Mouse (Mus musculus): ENCODE measurements around the gene Plce1. TPM values are rescaled to one million over a fixed set of nuclear protein-coding genes. Genes with fewer than 3 reads are reported as not detected.

The Plce1 gene
- polyA plus RNA-seq (2015; fragmentation: Nextera tagmentation; extraction: Ambion mirVana) = 0.41 and 0.47 TPM in 2 replicates

DNA sequence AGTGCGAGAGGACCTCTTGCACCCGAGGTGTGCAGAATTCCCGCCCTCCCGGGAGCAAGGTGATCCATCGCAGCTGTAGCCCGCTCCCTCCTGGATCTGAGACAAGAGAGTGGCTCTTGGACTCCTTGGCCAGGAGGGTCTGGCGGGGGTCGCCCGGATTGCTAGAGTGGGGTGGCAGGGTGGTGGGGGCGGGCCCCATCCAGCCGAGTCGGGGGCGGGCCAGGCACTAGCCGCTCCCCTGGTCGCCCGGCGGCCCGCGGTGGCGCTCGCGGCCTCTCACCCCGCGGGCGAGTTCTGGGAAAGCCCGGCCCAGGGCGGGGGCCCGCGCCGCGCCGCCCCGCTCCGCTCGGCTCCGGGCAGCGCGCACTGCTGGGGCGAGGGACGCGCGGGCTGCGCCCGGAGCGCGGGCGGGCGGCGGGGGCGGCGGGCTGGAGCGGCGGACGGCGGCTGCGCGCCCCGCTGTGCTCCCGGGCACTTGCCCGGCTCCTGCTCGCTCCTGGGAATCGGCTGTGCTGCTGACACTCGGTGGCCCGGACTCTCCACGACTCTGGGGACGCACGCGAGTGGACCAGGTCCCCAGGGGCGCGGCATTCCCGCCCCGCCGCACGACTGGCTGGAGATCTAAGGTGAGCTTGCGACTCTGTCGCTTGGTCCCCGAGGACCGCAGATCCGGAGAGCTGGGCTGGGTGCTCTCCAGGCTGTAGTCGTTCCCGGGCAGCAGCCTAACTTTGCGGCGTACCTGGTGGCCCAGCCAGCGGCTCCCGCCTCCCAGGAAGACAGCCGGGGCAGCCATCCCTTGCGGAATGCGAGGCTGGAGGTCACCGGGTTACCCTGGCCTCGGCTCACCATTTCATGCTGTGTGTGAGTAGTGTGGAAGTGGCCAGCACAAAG lies at the start of gene Plce1:
Plce1 (plus strand) TSS at position 379 of the 891 bp plus-strand sequence.
- no peaks in the 10 kb centered on the region for H3K36me3 ChIP-seq
- H3K4me3 ChIP-seq (replicated peaks) = peak within 1 kb of the TSS; percentile 50
- H3K4me1 ChIP-seq (replicated peaks) = no peaks in the 10 kb centered on the region
- ATAC-seq (ENCODE audit: low read depth) = peak; percentile 41; the same call in 1 of the 2 replicates
- H3K27me3 ChIP-seq = peaks cover 62% of the 10 kb centered on the region
- H3K9me3 ChIP-seq (replicated peaks) = no peaks in the 10 kb centered on the region
- H3K9ac ChIP-seq = peak within 1 kb of the TSS; percentile 33; the same call in 1 of the 2 replicates
- no peak within 1 kb of the TSS for H3K27ac ChIP-seq
- 1% methylated on average over 56 of the region's 90 CpGs for WGBS (ENCODE audit: insufficient replicate concordance)
- peak within 1 kb of the TSS; percentile 61 for H3K4me2 ChIP-seq
- DNase-seq = no peak

DNA sequence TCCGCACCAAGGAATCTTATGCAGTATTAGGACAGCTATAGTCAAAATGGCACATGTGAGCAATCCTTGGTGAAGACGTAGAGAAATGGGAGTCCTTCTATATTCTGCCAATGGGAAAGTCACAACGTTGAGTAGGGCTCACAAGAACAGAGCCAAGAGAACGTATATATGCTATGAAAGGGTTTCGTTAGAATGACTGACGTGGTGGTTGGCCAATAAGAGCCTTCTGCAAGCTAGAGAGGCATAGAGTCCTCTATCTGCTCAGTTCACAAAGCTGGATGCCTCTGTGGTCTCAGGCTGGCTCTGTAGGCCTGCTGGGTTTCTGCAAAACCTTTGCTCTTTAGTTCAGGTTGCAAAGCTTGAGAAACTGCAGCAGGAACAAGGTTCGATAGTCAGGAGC lies 49.6 kb upstream of the Plce1 start:
- Histone ChIP-seq H3K27me3 (no peaks in the 10 kb centered on the region), H3K4me3 (replicated peaks) (no peak overlapping the region), H3K4me1 (replicated peaks) (no peaks in the 10 kb centered on the region), H3K36me3 (no peaks in the 10 kb centered on the region), H3K4me2 (no peak overlapping the region), H3K9ac (no peak overlapping the region), H3K27ac (no peak overlapping the region), H3K9me3 (replicated peaks) (no peaks in the 10 kb centered on the region)
- DNase-seq (no peak), ATAC-seq (ENCODE audit: low read depth) (no peak)
- 63% methylated on average over 7 of the region's 7 CpGs for WGBS (ENCODE audit: insufficient replicate concordance)

DNA sequence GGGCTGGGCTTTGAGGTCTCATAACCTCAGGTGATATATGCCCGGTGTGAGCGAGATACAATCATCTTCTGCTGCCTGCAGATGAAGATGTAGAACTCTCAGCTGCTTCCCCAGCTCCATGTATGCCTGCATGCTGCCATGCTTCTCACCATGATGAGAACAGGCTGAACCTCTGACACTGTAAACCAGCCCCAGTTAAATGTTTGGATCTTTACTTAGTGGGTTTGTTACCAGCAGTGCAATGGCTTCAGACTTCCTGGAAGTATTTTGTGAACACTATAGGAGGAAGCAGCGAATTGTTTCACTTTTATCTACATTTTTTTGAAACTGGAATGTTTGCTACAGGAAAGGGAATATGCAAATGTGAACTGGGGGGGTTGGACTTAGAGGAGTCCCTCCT lies 48.9 kb upstream of the Plce1 start:
- ATAC-seq (ENCODE audit: low read depth) = no peak
- WGBS (ENCODE audit: insufficient replicate concordance) = 51% methylated on average over 3 of the region's 3 CpGs

DNA sequence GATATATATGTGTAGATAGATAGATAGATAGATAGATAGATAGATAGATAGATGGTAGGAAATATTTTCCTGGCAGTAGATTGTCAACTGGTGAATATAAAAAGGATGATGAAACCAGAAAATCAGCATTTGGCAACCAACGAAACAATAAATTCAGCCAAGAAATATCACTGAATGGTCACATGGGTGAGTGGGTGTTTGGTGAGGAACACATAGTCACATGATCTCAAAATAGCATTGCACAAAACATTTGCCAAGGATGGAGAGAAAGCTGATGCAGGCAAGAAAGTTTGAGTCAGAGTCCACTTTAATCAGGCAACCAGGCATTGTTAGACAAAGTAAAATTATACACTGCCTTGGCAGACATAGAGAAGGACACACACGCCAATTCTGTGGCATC lies 47.5 kb upstream of the Plce1 start:
- H3K4me3 ChIP-seq (replicated peaks) = no peak overlapping the region
- 64% methylated on average over 2 of the region's 2 CpGs for WGBS (ENCODE audit: insufficient replicate concordance)
- no peak overlapping the region for H3K27ac ChIP-seq
- ATAC-seq (ENCODE audit: low read depth) (no peak), DNase-seq (no peak)
- no peaks in the 10 kb centered on the region for H3K36me3 ChIP-seq
- H3K27me3 ChIP-seq = no peaks in the 10 kb centered on the region
- H3K9me3 ChIP-seq (replicated peaks) = no peaks in the 10 kb centered on the region
- no peak overlapping the region for H3K4me2 ChIP-seq
- no peak overlapping the region for H3K9ac ChIP-seq
- no peaks in the 10 kb centered on the region for H3K4me1 ChIP-seq (replicated peaks)

More for the DNA sequence above, 48.9 kb upstream of the Plce1 start:
- Histone ChIP-seq H3K4me1 (replicated peaks) (no peaks in the 10 kb centered on the region), H3K4me3 (replicated peaks) (no peak overlapping the region), H3K4me2 (no peak overlapping the region), H3K9me3 (replicated peaks) (no peaks in the 10 kb centered on the region), H3K9ac (no peak overlapping the region), H3K36me3 (no peaks in the 10 kb centered on the region), H3K27ac (no peak overlapping the region), H3K27me3 (no peaks in the 10 kb centered on the region)
- DNase-seq = no peak

DNA sequence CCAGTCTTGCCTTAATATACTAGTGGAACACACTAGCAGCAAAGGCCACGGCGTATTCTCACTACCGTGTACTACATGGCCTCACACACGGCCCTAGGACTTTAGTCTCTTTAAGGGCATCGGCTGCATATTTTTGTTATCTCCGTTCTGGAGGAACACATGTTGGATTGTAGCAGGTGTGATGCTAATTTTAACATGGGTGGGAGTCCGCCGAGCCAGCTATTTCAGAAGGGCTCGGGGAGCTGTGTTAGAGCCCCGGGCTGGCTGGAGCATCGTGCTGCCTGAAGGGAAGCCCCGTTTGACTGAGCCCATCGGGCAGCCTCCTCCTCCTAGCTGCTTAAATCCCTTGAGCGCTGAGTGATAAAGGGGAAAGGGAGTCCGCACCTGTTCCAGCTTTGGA lies 45.7 kb upstream of the Plce1 start:
- 76% methylated on average over 15 of the region's 15 CpGs for WGBS (ENCODE audit: insufficient replicate concordance)
- Histone ChIP-seq H3K4me1 (replicated peaks) (no peaks in the 10 kb centered on the region), H3K36me3 (no peaks in the 10 kb centered on the region), H3K9ac (no peak overlapping the region), H3K9me3 (replicated peaks) (no peaks in the 10 kb centered on the region), H3K4me3 (replicated peaks) (no peak overlapping the region), H3K4me2 (no peak overlapping the region), H3K27me3 (no peaks in the 10 kb centered on the region), H3K27ac (no peak overlapping the region)
- ATAC-seq (ENCODE audit: low read depth) = no peak
- DNase-seq = no peak

DNA sequence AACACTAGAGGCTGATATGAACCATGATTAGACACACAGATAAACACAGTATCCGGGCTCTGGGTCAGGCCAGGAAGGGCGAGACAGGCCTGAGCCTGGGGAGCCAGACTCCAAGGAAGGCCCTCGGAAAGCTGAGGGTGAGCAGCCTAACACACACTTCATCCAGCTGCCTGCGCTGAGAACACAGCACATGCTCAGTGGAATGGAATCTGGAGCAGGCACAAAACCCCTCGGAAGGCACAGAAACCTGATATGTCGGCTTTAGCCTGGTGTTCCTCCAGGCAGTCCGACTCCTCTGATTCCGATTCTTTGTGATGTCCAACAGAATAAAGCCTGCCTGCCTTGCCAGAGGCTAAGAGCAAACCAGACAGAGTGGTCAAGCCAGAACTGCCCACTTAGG lies 39.0 kb upstream of the Plce1 start:
- Histone ChIP-seq H3K36me3 (no peaks in the 10 kb centered on the region), H3K27me3 (no peaks in the 10 kb centered on the region), H3K4me2 (no peak overlapping the region), H3K4me1 (replicated peaks) (no peaks in the 10 kb centered on the region), H3K27ac (no peak overlapping the region), H3K9ac (no peak overlapping the region), H3K9me3 (replicated peaks) (no peaks in the 10 kb centered on the region), H3K4me3 (replicated peaks) (no peak overlapping the region)
- no peak for ATAC-seq (ENCODE audit: low read depth)
- 68% methylated on average over 8 of the region's 8 CpGs for WGBS (ENCODE audit: insufficient replicate concordance)
- DNase-seq = no peak

DNA sequence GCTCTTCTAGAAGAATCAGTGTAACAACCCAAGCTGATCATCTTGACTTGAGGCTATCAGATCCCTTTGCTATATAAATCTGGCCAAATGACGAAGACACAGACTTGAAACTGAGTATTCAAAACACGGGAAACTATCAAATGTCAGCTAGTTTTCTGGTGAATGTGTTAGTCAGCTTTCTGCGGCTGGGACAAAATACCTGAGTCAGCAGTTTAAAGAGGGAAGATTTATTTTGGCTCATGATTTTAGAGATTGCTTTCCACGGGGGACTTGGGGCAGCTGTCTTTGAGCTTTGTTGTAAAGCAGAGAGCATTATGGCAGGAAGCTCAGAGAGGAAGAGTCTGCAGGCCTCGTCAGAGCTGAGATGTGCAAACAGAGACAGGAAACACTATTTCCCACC lies 35.2 kb upstream of the Plce1 start:
- H3K4me1 ChIP-seq (replicated peaks) = no peaks in the 10 kb centered on the region
- H3K4me3 ChIP-seq (replicated peaks) = no peak overlapping the region
- no peak overlapping the region for H3K9ac ChIP-seq
- no peak overlapping the region for H3K4me2 ChIP-seq
- ATAC-seq (ENCODE audit: low read depth) = no peak
- no peaks in the 10 kb centered on the region for H3K9me3 ChIP-seq (replicated peaks)
- H3K36me3 ChIP-seq = no peaks in the 10 kb centered on the region
- DNase-seq = no peak
- WGBS (ENCODE audit: insufficient replicate concordance) = 49% methylated on average over 5 of the region's 5 CpGs
- no peaks in the 10 kb centered on the region for H3K27me3 ChIP-seq
- no peak overlapping the region for H3K27ac ChIP-seq

DNA sequence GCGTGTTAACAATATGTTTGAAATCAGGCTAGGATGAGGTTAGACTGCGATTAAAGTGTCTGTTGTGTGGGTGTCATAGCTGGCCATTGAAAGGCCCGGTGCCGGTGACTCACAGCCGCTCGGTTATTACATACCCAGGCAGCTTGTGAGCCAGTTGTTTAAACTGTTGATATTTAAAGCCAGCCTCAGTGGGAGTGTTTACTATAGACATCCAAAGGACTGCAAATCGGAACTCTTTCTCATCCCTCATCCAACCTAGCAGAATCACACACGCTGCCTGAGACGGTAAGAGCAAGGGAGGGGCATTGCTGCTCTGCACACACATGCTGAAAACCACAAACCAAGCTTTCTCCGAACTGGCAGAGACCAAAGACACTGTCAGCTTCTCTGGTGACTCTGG lies 25.7 kb upstream of the Plce1 start:
- no peak for ATAC-seq (ENCODE audit: low read depth)
- H3K4me2 ChIP-seq = no peak overlapping the region
- 76% methylated on average over 10 of the region's 10 CpGs for WGBS (ENCODE audit: insufficient replicate concordance)
- H3K4me1 ChIP-seq (replicated peaks) = no peaks in the 10 kb centered on the region
- no peak overlapping the region for H3K4me3 ChIP-seq (replicated peaks)
- H3K27ac ChIP-seq = no peak overlapping the region
- H3K9me3 ChIP-seq (replicated peaks) = 0 out of 2 replicates have a peak, but pooled peaks cover 6% of the 10 kb centered on the region
- no peaks in the 10 kb centered on the region for H3K27me3 ChIP-seq
- no peaks in the 10 kb centered on the region for H3K36me3 ChIP-seq
- no peak for DNase-seq
- H3K9ac ChIP-seq = no peak overlapping the region

DNA sequence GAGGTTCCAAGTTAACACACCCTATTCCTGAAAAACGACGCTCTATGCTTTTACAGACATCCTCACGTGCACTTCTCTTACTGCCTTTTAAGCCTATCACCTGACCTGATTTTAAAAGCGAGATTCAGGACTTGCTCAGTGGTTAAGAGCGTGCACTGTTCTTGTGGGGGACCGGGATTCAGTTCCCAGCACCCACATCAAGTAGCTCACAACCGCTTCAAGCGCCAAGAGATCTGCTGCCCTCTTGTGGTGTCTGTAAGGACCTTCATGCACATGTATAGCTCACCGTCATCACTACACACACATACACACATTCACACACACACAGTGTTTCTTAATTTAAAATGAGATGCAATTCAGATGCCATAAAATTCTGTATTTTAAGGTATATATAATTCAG lies 21.9 kb upstream of the Plce1 start:
- H3K9me3 ChIP-seq (replicated peaks) = 0 out of 2 replicates have a peak, but pooled peaks cover 6% of the 10 kb centered on the region
- H3K27me3 ChIP-seq = no peaks in the 10 kb centered on the region
- H3K27ac ChIP-seq = no peak overlapping the region
- no peak overlapping the region for H3K4me2 ChIP-seq
- H3K9ac ChIP-seq = no peak overlapping the region
- H3K4me3 ChIP-seq (replicated peaks) = no peak overlapping the region
- H3K36me3 ChIP-seq = no peaks in the 10 kb centered on the region
- WGBS (ENCODE audit: insufficient replicate concordance) = 83% methylated on average over 9 of the region's 9 CpGs
- DNase-seq (no peak), ATAC-seq (ENCODE audit: low read depth) (no peak)
- no peaks in the 10 kb centered on the region for H3K4me1 ChIP-seq (replicated peaks)

DNA sequence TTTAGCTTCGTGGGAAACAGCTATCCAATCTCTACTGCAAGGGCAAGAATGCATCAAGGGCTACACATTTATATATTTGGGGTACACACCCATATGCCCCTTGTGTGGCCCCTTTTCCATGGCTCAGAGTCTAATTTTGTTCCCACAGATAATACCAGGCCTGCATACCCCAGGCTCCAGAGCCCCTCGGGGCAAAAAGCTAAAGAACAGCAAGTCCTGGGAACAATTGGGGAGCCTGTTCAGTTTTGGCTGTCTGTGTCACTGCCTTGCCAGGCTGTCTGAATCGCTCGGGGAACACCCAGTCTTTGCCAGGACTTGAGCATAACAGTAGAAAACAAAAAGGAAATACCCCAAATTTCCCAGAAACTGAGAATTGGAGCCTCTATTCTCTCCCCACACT lies 20.2 kb upstream of the Plce1 start:
- Histone ChIP-seq H3K4me2 (no peak overlapping the region), H3K27me3 (no peaks in the 10 kb centered on the region), H3K27ac (no peak overlapping the region), H3K4me1 (replicated peaks) (no peaks in the 10 kb centered on the region), H3K36me3 (no peaks in the 10 kb centered on the region), H3K9me3 (replicated peaks) (0 out of 2 replicates have a peak, but pooled peaks cover 6% of the 10 kb centered on the region), H3K4me3 (replicated peaks) (no peak overlapping the region), H3K9ac (no peak overlapping the region)
- no peak for ATAC-seq (ENCODE audit: low read depth)
- 54% methylated on average over 4 of the region's 4 CpGs for WGBS (ENCODE audit: insufficient replicate concordance)
- no peak for DNase-seq

DNA sequence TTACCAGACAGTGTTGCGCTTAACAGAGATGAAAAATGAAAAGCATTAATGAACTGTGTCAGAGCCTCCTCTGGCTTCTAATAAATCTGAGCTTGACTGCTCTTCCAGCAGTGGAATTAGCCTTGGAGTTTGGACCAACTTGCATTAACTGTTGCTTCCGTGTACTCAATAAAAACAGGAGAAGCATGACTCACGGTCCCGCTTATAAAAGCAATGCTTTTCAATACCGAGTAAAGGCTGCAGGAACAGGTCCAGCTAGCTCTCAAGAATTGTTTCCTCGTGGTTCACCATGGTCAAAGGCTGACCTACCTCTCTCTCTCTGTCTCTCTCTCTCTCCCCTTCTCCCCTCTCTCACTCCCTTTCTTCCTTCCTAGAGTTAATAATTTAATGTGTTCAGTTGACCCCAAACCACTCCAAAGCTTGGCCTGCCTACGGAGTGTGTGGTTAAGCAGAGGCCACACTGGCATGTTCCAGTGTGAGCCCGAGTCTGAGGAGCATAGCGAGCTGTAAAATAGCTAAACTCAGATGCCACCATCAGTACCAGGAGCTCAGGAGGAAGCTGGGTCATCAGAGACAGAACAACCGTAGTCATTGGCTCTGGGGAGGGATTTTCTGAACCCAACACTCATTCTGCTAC lies 10.5 kb upstream of the Plce1 start:
- no peaks in the 10 kb centered on the region for H3K27me3 ChIP-seq
- ATAC-seq (ENCODE audit: low read depth) = no peak
- H3K36me3 ChIP-seq = no peaks in the 10 kb centered on the region
- H3K9ac ChIP-seq = no peak overlapping the region
- no peaks in the 10 kb centered on the region for H3K9me3 ChIP-seq (replicated peaks)
- H3K4me1 ChIP-seq (replicated peaks) = no peaks in the 10 kb centered on the region
- H3K27ac ChIP-seq = no peak overlapping the region
- no peak for DNase-seq
- WGBS (ENCODE audit: insufficient replicate concordance) = 61% methylated on average over 10 of the region's 10 CpGs
- H3K4me3 ChIP-seq (replicated peaks) = no peak overlapping the region
- no peak overlapping the region for H3K4me2 ChIP-seq
